Mouse (Mus musculus) forebrain, embryonic 16.5 days (tissue): ENCODE results near the gene Syne3. TPM values are rescaled to one million over a fixed set of nuclear protein-coding genes. Genes with fewer than 3 reads are reported as not detected.

Experiments
- ATAC-seq: fragments of 200-750 bp; cut with Nextera tagmentation; 2 replicates; pipeline ENCODE4 v1.8.0; 2017; ENCODE audit warnings: mild to moderate bottlenecking, moderate library complexity
- H3K27ac ChIP-seq: fragments of 300-500 bp; sonication (generic); 2 replicates; pipeline ENCODE4 v1.5.1; 2014; ENCODE audit warnings: low read length, control low read depth
- H3K27me3 ChIP-seq: fragments of 300-500 bp; sonication (generic); replicated peaks from 2 replicates; pipeline ENCODE4 v1.6.1; 2014; ENCODE audit warnings: low read length; ENCODE audit not compliant: control insufficient read depth, insufficient read depth
- H3K36me3 ChIP-seq: fragments of 300-500 bp; sonication (generic); 2 replicates; pipeline ENCODE4 v1.6.1; 2014; ENCODE audit not compliant: control insufficient read depth, insufficient read depth
- H3K4me1 ChIP-seq: fragments of 300-500 bp; sonication (generic); replicated peaks from 2 replicates; pipeline ENCODE4 v1.6.1; 2014; ENCODE audit warnings: low read length; ENCODE audit not compliant: control insufficient read depth, insufficient read depth
- H3K4me2 ChIP-seq: fragments of 300-500 bp; sonication (generic); 2 replicates; pipeline ENCODE4 v1.6.1; 2014; ENCODE audit warnings: mild to moderate bottlenecking, low read length, control low read depth
- H3K4me3 ChIP-seq: fragments of 300-500 bp; sonication (generic); replicated peaks from 2 replicates; pipeline ENCODE4 v1.5.1; 2014; ENCODE audit warnings: mild to moderate bottlenecking, low read length, control low read depth
- H3K9ac ChIP-seq: fragments of 300-500 bp; sonication (generic); replicated peaks from 2 replicates; pipeline ENCODE4 v1.6.1; 2014; ENCODE audit warnings: low read depth, low read length, control low read depth
- H3K9me3 ChIP-seq: fragments of 300-500 bp; sonication (generic); 2 replicates; pipeline ENCODE4 v1.6.1; 2016; ENCODE audit warnings: low read length; ENCODE audit not compliant: control insufficient read depth
- WGBS: fragments of 180-500 bp; shearing (Covaris S2); extraction: QIAGEN DNeasy Blood & Tissue Kit; methylation state at CpG from one replicate; pipeline ENCODE4 v1.1.7; 2014; 5-methylcytosine and 5-hydroxymethylcytosine counted together
- polyA plus RNA-seq: library from polyadenylated mRNA; unstranded; fragments of >200 nt; fragmentation: Nextera tagmentation; extraction: Ambion mirVana; gene quantifications from 2 replicates; pipeline ENCODE4 v1.2.1, GENCODE M21; 2015

Syne3 gene
- polyA plus RNA-seq, 1 experiment from 2014 or later = 0.20 TPM

DNA sequence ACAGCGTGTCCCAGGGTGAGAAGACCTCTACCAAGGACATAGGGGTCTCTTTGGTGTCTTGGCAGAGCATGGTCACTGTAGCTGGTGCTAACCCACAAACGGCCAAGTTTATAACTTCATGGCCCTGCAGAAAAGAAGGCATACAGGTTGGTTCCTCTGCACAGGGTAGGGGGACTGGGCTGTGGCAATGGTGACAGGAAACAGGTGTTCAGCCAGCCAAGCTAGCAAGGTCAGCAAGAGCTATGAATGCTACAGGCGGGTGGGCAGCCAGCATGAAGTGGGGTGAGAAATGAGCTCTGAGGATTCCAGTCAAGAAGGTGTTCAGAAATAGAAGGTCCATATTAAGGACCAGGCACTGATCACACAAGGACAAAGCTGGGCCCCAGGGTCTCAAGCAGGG, 96.6 kb downstream of the Syne3 start:
- H3K27ac ChIP-seq = no peak overlapping the region
- 74% methylated on average over 3 of the region's 3 CpGs for WGBS
- no peak overlapping the region for H3K4me3 ChIP-seq
- no peaks in the 10 kb centered on the region for H3K9me3 ChIP-seq
- H3K36me3 ChIP-seq = no peaks in the 10 kb centered on the region
- H3K4me2 ChIP-seq = no peak overlapping the region
- H3K27me3 ChIP-seq = no peaks in the 10 kb centered on the region
- ATAC-seq = no peak
- H3K4me1 ChIP-seq = 0 out of 2 replicates have a peak, but pooled peaks cover 3% of the 10 kb centered on the region
- no peak overlapping the region for H3K9ac ChIP-seq

DNA sequence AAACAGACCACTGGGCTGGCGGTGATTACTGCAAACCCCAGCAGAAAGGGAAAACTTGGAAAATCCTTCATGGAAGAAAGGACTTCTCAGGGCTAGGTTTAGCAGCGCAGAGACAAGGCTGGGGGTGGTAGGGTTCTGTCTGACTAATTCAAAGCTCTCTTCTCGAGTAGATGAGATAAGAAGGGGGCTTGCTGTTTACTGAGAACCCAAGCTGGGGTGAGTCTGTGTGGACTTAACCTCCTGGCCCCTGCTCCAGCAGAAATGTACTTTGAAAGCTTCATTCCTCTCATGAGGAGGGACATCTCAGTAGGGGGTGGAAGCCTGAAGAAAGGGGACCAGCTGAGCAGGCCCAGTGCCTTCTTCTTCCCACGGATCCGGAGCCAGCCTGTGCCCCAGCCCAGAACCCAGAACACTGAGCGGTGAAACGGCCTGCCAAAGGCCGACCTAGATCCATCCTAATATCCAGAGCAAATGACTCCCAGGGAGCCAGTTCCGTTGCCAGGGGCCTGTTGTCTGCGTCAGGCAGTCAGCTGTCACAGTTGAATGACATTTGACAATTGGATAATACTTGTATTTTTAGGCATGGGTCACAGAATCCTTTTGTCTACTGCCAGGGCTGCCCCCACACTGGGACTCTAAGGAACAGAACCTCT, 97.2 kb downstream of the Syne3 start:
- Histone ChIP-seq H3K27me3 (no peaks in the 10 kb centered on the region), H3K4me3 (no peak overlapping the region), H3K9ac (no peak overlapping the region), H3K9me3 (no peaks in the 10 kb centered on the region), H3K4me1 (0 out of 2 replicates have a peak, but pooled peaks cover 3% of the 10 kb centered on the region), H3K27ac (no peak overlapping the region), H3K36me3 (no peaks in the 10 kb centered on the region), H3K4me2 (no peak overlapping the region)
- 39% methylated on average over 10 of the region's 10 CpGs for WGBS
- ATAC-seq = no peak

DNA sequence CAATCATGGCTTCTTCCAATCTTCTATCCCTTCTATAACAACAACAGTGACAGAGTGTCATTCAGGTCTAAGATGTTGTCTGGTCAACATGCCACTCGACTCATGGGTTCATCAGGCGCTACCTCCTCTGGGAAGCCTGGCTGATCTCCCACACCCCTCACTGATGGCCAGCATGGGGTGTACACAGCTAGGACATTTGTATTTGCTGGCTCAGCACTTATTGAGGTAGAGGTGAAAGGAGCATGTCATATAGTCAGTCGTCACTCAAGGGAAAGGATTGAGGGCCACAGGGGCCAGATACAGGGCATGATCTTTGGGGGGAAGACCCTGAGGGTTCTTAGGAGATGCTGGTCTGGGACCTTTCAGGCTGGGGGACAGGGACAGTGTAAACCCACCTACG, 99.9 kb downstream of the Syne3 start:
- Histone ChIP-seq H3K4me3 (no peak overlapping the region), H3K9ac (no peak overlapping the region), H3K9me3 (no peaks in the 10 kb centered on the region), H3K27ac (no peak overlapping the region), H3K4me2 (no peak overlapping the region), H3K36me3 (no peaks in the 10 kb centered on the region), H3K27me3 (no peaks in the 10 kb centered on the region), H3K4me1 (0 out of 2 replicates have a peak, but pooled peaks cover 3% of the 10 kb centered on the region)
- no peak for ATAC-seq
- 85% methylated on average over 4 of the region's 4 CpGs for WGBS

DNA sequence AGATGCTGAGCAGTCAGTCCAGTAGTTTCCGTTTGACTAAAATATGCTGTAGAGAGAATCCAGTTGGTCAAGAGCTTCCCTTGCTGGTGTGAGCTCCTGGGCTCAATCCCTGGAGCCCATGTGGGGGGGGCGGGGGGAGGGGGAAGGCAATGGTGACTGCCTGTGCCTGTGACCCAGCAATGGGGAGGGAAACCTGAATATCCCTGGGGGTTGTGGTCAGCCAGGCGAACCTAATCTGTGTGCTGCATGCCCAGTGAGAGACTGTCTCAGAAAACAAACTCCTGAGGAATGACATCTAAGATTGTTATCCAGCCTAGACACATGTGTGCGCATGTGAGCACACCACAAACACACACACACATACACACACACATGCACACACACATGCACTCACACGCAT, 100.6 kb downstream of the Syne3 start:
- H3K27me3 ChIP-seq = no peaks in the 10 kb centered on the region
- H3K4me3 ChIP-seq = no peak overlapping the region
- H3K9me3 ChIP-seq = no peaks in the 10 kb centered on the region
- H3K9ac ChIP-seq = no peak overlapping the region
- WGBS = 63% methylated on average over 4 of the region's 5 CpGs
- H3K27ac ChIP-seq = no peak overlapping the region
- ATAC-seq = no peak
- no peak overlapping the region for H3K4me2 ChIP-seq
- no peaks in the 10 kb centered on the region for H3K36me3 ChIP-seq
- H3K4me1 ChIP-seq = 0 out of 2 replicates have a peak, but pooled peaks cover 3% of the 10 kb centered on the region

DNA sequence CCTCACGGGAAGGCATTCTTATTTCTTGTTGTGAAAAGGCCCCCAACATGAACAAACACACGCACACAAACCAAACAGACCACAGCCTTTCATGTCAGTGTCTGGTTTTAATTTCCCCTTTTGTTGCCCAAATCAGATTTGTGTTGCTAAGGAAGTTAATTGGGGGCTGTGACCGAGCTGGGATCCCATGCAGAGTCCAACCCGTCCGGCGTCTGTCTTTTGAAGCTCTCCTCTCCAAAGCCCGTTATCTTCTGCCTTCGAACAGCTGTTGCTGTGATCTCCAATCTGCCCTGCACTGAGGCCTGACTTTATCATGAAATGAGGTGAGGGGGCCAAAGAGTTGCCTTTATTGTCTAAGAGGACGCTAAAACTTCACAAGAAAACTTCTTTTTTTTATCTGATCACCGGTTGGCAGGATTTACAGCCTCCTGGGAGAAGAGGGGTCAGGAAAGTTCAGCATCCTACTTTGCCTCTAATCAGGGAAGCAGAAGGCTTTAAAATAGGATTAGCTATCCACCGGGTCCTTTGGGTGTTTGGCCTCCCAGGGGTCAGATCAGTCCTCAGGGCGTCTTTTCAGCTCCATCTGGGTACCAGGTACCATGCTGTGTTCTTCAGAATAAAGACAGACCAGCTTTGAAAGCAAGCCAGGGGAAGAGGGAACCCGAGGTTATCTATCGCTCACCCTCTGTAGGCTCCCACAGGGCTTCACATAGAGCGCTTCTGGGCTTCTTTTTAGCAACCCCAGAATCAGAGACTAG, 101.4 kb downstream of the Syne3 start:
- Histone ChIP-seq H3K4me2 (no peak overlapping the region), H3K27me3 (no peaks in the 10 kb centered on the region), H3K9me3 (no peaks in the 10 kb centered on the region), H3K9ac (no peak overlapping the region), H3K4me3 (no peak overlapping the region), H3K4me1 (0 out of 2 replicates have a peak, but pooled peaks cover 3% of the 10 kb centered on the region), H3K27ac (no peak overlapping the region), H3K36me3 (no peaks in the 10 kb centered on the region)
- WGBS = 8% methylated on average over 15 of the region's 15 CpGs
- no peak for ATAC-seq

DNA sequence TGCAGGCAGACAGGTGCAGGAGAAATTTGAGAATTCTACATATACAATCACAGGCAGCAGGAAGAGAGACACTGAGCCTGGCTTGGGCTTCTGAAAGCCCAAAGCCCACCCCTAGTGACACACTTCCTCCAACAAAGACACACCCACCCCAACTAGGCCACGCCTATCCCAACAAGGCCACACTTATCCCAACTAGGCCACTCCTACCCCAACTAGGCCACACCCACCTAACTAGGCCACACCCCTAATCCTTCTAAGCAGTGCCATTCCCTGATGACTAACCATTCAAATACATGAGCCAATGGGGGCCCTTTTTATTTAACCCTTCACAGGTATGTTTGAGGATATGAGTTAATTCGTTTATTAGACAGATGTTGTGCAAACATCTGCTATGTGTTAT, 102.5 kb downstream of the Syne3 start:
- no peaks in the 10 kb centered on the region for H3K27me3 ChIP-seq
- H3K27ac ChIP-seq = no peak overlapping the region
- 0 out of 2 replicates have a peak, but pooled peaks cover 3% of the 10 kb centered on the region for H3K4me1 ChIP-seq
- H3K4me3 ChIP-seq = no peak overlapping the region
- no peak overlapping the region for H3K4me2 ChIP-seq
- no peaks in the 10 kb centered on the region for H3K36me3 ChIP-seq
- no peak overlapping the region for H3K9ac ChIP-seq
- no peak for ATAC-seq
- 93% methylated on average over 2 of the region's 2 CpGs for WGBS
- no peaks in the 10 kb centered on the region for H3K9me3 ChIP-seq

DNA sequence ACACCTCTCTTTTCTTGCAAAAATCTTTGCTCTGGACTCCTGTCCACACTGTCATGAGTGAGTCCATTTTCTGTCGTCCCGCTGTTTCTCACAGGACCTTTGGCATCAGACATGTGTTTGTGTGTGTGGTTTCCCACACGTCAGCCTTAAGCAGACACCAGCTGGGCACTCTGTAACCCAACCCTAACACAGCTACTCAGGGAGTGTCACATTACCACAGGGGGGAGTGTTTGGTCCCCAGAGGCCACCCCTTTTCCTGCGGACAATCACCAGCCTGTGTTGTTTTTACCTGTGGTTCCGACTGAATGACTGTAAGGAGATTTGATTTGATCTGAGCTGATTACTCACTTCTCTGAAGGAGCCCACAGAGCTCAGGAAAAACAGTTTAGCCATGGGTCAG, 105.5 kb downstream of the Syne3 start:
- ATAC-seq = no peak
- Histone ChIP-seq H3K27me3 (no peaks in the 10 kb centered on the region), H3K9me3 (no peaks in the 10 kb centered on the region), H3K27ac (no peak overlapping the region), H3K4me2 (no peak overlapping the region), H3K9ac (no peak overlapping the region), H3K4me1 (0 out of 2 replicates have a peak, but pooled peaks cover 3% of the 10 kb centered on the region), H3K36me3 (no peaks in the 10 kb centered on the region), H3K4me3 (no peak overlapping the region)
- WGBS = 28% methylated on average over 5 of the region's 5 CpGs

DNA sequence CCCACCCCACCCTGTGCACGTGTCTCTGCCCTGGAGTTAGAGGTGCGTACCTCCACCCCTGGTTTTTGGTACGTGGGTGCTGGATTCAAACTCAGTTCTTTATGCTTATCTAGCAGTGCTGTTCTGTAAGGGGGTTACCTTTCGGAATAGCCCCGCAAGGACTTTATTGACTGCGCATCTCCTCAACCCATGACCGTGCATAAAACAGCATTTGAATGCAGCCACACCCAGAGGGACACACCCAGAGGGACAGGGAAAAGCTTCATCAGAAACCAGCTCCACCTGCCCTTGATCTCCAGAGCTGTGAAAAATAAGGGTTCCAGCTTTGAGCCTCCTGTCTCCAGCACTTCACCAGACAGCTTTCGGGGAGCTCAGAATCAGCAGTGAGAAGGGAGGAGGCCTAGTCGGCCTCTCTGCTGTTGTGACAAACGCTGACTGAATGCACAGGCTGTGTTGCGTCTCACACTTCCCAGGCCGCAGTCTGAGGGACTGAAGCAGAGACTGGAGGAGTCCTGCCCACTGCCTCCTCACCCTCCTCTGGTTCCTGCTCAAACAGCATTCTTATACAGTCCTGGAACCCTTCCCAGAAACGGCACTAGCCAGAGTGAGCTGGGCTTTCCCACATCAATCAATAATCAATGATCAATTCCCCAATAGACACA, 107.1 kb downstream of the Syne3 start:
- no peak overlapping the region for H3K27ac ChIP-seq
- 77% methylated on average over 13 of the region's 13 CpGs for WGBS

DNA sequence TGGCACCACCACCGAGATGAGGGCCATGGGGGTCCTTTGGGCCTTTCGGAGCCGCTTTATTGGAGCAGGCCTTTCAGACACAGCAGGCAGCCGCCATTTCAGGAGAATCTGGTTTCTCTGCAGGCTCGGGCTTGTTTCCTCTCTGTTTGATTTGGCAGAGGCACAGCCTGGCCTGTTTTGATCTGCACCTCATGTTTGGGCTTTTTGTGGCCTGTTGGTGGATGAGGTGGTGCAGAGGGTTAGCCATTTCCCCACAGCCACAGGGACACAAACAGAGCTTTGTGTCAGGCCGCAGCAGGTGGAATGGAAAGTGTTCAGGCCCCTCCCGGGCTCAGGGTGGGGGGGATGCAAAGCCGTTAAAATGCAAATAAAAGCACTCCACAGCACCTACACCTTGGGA, 108.3 kb downstream of the Syne3 start:
- no peak overlapping the region for H3K9ac ChIP-seq
- H3K4me2 ChIP-seq = no peak overlapping the region
- no peak overlapping the region for H3K4me3 ChIP-seq
- H3K36me3 ChIP-seq = no peaks in the 10 kb centered on the region
- H3K27me3 ChIP-seq = no peaks in the 10 kb centered on the region
- WGBS = 20% methylated on average over 8 of the region's 8 CpGs
- ATAC-seq = peak; percentile 45
- no peak overlapping the region for H3K27ac ChIP-seq
- peaks cover 7% of the 10 kb centered on the region for H3K4me1 ChIP-seq
- no peaks in the 10 kb centered on the region for H3K9me3 ChIP-seq

More for the DNA sequence above, 107.1 kb downstream of the Syne3 start:
- Histone ChIP-seq H3K4me3 (no peak overlapping the region), H3K4me1 (no peaks in the 10 kb centered on the region), H3K27me3 (no peaks in the 10 kb centered on the region), H3K9ac (no peak overlapping the region), H3K36me3 (no peaks in the 10 kb centered on the region), H3K4me2 (no peak overlapping the region), H3K9me3 (no peaks in the 10 kb centered on the region)
- peak; percentile 73 for ATAC-seq
